Mouse (Mus musculus): ENCODE measurements around the gene Trp53tg5.

Gene Trp53tg5

DNA sequence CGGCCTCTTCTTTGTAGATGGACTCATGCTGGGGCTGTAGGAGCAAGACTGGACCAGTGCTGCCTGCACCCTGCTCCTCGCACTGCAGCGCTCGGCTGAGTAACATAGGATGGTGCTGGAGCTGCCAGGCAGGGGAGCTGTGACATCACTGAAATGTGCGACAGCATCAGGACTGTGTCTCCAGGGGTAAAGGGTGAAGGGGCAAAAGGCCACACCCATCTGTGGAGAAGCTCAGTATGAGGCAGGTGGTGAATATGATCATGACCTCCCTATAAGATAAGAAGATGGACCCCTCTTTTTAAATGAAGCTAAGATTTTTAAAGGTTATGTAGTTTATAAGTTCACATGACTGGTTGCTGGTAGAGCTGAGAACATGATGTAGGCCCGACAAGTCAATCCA, at the start of gene Trp53tg5:
Gene Trp53tg5, minus strand, starts transcription at position 101 of the 400 bp plus-strand sequence.
- DNase-seq (ENCODE audit: low spot score), result no peak

DNA sequence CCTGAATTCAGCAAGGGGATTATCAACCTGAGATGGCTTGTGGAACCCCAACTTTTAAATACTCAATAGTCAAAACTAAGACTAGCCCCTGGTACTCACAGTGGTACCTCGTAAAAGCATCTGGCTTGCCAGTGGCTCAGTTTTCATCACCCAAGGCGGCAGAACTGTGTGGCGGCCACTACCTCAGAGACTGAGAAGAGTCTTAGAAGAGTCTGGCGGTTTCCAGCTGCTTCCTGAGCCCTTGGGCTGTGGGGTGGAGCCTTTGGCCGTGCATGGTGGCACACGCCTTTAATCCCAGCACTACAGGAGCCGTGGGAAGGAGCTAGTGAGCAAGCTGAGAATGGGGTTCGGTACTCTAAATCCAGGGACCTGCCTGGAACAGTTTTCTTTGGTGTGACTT, 48.8 kb upstream of the Trp53tg5 start:
- no peak for DNase-seq (ENCODE audit: low spot score)

DNA sequence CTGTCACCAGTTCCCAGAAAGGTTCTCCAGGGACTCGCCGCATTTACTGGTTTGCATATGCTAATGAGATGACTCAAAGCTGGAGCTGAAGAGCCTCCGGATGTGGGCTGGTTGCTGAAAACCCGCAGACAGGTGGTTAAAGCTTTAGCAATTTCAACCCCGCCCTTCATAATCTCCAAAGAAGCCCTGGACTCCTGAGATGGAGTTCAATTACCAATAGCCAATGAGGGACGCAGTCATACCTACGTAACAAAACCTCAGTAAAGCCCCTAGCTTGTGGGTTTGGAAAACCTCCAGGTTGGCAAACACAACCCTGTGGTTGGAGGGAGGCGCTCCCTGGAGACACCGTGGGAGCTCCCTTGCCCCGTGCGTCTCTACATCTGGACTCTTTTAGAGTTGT, 48.3 kb upstream of the Trp53tg5 start:
- no peak for DNase-seq (ENCODE audit: low spot score)

DNA sequence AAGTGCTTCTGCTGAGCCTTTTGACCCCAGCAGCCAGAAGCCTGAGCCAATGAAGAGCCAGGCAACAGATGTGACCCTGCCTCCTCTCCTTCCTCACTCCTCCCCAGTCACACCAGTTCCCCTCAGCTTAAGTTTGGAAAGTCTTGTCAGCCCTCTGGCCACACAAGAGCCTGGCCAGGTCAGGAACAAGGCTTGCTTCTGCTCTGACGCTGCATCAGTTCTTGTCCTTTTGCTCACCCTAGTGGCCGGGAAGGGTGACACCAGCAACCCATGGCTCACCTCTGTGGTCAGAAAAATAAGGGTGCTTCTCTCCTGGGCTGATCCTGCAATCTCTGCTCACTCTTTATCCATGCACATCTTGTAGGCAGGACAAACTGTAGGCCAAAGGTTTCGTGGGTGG, 47.3 kb upstream of the Trp53tg5 start:
- no peak for DNase-seq (ENCODE audit: low spot score)

DNA sequence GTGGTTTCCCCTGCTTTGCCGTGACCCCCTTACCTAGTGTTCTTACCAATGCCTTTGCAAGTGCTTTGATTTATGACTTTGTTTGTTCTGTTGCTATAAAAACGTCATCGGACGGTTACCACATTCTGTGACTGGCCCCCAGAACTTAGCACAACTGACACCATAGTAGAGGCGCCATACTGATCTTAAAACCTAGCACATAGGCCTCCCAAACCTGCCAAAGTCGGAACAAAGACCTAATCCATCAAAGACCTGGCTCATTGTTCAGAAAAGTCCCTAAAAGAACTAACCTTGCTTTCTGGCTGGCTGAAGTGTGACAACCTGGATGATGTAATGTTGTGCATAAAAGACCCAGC, 45.6 kb upstream of the Trp53tg5 start:
- no peak for DNase-seq (ENCODE audit: low spot score)

DNA sequence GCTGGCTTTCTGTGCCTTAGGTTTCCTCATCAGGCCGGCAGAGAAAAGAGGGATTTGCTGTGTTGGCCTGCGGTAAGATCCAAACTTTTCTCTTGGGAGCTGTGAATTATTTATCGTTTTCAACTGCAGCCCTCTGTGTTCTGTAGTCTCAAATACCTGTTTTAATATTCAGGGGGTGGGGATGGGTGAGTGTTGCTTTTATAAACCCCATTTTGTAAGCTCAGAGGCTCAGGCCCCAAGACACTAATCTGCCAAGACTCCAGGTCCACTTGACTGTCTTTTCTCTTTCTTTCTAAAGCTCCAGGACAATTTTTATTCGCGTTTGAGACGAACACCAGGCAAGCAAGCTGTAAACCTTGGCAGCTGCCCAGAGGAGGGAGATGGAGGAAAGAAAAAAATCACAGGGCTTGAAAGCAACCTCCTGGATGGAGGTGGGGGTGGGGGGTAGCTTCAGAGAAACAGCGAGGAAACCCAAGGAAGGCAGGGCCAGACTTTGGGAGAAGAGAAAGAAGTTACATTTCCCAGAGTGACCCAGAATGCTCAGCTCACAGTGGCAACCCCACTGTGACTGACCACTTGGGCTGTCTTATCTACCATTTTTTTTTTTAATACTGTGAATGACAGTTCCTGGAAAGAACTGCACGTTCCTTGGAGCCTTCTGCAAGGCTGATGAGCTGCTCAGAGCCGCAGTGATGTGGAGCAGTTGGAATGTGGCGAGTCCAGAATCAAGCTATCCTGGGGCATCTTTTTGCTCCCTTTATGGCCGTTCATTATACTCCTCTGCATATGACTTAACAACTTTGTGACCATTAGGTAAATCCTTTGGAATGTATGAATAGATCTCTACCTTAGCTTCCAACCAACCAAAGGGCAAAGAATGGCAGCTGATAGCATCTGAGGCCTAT, 45.0 kb upstream of the Trp53tg5 start:
- no peak for DNase-seq (ENCODE audit: low spot score)

DNA sequence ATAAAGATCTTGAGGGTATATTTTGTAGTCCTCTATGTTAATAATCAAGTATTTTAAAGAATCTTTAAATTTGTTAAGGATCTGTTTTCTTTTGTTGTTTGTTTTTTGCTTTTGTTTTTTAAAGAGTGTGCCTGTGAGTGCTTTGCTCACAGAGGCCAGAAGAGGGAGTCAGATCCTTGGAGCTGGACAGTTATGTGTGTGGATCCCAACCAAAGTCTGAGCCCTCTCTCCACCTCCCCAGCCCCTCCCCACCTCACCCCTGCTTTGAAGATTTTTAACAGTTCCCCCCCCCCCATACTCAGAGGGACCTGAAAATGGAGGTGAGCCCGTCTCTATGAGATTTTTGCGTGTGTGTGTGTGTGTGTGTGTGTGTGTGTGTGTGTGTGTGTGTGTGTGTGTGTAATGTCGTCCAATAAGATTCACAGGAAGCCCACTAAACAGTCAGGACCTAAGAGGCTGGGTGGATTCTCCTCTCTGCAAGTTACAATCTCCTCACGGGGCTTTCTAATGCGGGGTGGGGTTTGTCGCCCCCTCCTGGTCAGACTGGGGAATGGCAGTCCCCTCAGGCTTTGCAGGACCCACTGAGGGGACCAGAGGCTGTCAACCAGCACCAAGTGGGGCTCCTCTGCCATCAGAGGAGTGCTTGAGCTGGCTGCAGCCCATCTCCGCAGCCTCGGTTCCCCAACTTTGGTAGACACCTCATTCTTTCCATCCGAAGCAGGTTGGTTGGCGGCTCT, 44.1 kb upstream of the Trp53tg5 start:
- peak; percentile 66 for DNase-seq (ENCODE audit: low spot score)

DNA sequence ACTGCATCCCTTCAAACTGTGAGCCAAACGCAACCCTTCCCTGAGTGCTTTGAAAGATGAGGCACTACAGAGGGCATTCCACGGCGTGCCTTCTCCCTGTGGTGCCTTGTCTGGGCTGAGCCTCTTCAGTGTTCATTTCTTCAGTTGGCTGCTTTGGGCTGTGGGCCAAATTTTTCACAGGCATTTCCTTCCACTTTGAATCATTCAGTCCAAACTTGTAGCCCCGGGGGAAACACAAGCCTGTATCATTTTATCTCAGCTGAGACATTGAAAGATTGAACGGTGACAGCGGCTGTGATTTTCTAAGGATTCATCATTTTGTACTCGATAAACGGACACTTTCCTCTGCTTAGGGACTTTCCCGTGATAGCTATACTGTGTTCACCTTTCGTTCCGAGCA, 43.1 kb upstream of the Trp53tg5 start:
- DNase-seq (ENCODE audit: low spot score), result no peak

DNA sequence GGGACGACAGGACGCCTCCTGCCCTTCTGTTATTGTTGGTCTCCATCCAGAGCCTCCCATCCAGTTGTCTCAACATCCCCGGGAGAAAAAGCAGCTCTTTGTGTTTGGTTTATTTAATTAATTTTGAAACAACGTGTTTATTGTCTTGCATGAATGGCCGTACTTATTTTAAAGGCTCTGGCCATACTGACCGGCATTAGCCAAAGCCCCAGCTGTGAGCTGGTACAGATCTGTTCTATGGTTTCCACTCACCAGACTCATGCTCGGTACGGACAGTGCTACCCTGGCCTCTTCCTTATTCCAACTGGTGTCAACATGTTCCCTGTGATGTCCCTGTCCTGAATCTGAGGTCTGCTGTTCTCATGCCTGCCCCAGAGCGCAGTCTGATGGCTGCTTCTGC, 42.4 kb upstream of the Trp53tg5 start:
- DNase-seq (ENCODE audit: low spot score), result no peak

DNA sequence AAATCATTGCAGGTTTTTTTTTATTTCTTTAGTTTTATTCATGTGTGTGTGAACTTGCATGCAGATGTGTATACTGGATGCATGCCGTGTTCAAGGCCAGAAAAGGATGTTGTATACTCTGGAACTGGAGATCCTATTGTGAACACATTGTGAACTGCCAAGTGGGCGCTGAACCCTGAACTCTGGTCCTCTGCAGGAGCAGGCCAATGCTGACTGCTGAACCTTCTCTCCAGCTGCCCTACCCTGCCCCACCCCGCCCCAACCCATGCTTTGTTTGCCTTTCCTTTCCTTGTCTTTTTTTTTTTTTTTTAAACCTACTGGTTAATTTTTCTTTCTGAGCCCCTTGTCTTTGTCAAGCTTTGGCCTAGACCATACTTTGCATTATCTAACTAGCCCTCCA, 41.4 kb upstream of the Trp53tg5 start:
- DNase-seq (ENCODE audit: low spot score), result no peak

DNA sequence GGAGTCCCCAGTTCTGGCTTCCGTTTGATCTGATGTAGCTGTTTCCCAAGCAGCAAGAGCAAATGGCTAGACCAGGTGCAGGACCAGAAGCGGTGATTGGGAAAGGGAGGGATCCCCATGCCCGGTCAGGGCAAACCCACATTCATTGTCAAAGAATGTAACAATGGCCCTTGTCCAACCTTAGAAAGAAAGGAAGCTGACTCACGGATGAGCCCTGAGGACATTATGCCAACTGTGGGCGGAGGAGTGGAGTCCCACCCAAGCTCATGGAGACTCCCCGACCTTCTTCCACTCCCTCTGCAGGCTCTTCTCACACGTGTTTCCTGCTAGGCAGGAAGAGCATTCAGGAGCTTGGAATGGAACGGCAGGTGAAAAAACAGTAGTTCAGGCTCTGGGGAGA, 39.9 kb upstream of the Trp53tg5 start:
- DNase-seq (ENCODE audit: low spot score), result peak; percentile 36

DNA sequence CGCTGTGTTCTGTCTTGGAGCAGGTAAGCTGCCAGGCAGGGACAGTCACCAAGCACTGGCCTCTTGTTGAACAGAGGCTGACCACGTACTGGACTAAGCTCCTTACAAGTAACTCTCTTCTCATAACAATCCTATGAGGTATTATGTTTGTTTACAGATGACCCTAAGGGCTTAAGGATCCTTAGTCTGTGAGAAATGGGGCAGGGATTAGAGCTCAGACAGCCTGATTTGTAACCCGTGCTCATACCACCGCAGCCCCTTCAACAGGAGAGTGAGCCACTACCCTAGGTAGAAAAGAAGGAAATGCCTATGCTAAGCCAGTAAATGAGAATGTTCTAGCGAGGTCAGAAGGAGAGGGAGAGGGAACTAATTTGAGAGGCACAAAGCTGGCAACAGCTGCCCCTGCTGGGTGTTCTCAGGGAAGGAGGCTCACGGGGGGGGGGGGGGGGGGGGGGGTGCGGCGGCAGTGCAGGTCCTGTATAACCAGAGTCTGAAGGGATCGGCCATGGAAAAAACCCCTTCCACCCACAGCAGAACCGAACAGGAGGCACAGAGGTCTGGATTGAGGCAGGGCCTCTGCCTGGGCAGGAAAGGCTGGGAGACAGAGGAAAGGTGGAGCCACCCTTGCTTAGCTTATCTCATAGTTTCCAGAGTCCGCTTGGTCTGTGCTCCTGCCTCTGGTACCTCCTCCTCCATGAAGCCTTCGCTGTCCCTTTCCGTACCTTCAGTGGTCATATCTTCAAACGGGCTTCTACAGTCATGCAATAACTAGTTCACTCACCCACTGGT, 38.8 kb upstream of the Trp53tg5 start:
- no peak for DNase-seq (ENCODE audit: low spot score)

DNA sequence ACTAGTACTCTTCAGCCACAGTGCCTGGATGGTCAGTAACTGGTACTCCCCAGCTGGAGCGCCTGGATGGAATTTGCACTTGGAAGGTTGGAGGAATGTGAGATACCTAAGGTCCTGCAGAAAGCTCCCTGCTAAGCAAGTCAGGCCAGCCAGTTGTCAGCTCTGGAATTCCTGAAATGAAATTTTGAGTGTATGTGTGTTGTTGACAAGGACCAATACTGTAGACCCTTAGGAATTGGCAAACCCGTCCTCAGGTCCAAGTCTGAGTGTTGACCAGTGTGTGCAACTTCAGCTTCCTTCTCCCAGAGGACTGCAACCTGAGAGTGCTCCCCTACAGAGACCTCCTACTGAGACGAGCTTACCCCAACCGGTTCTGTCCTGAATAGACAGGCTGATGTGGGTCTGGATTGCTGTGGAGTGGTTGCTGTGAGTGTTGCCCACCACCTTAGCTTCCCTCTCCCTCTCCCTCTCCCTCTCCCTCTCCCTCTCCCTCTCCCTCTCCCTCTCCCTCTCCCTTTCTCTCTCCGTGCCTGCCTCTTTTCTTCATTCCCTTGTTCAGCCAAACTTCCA, 37.2 kb upstream of the Trp53tg5 start:
- DNase-seq (ENCODE audit: low spot score), result no peak

DNA sequence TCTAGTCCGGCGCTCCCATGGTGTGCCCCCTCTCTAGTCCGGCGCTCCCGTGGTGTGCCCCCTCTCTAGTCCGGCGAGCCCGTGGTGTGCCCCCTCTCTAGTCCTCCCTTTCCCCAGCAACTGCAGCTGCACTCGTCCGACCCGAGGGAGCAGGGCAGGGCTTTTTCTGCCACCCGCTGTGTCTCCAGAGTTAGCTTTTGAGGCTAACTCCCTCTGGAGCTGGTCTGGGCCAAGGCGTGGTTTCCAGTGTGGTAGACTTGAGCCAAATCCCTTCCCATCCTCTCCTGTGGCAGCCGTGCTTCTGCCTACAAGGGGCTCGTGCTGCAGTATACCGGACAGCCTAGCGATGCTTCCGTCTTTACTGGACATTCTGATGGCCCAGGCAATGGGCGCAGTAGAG, 34.3 kb upstream of the Trp53tg5 start:
- no peak for DNase-seq (ENCODE audit: low spot score)

DNA sequence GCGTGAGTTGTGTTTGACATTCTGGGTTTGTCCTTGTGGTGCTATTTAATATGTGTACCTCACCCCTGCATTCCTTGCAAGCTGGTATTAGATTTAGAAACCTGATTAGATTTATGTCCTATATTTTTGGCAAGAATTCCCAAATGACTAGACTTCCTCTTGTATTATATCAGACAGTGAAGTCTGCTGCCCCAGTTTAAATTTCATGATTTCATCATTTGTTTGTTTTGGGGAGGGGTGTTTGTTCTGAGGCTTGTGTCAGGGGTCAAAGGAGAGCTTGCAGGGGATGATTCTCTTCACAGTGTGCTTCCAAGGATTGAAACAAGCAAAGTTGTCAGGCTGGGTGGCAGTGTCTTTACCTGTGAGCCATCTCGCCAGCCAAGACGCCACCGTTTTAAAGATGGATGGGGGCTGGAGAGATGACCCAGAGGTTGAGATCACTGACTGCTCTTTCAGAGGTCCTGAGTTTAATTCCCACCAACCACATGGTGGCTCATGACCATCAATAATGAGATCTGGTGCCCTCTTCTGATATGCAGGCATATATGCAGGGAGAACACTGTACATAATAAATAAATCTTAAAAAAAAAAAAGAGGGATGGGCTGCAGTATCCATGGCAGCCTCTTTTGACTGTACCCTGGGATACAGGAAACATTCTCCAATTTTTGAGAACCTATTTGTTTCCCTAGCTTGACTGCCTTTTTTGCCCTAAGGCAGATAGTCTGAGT, 32.3 kb upstream of the Trp53tg5 start:
- no peak for DNase-seq (ENCODE audit: low spot score)

DNA sequence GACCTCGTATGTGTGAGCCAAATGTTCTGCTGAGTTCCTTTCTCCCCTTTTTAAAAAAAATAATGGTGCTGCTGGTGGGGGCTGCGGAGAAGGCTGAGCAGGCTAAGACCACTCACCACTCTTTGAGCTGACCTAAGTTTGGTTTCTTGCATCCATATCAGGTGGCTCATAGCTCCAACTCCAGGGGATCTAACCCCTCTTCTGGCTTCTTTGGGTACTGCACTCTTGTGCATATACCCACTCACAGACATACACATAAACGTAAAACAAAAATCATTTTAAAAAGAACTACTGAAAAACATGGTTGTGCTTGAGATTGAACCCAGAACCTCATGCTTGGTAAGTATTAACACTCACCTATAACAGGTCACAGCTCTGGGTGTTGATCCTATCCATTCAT, 31.4 kb upstream of the Trp53tg5 start:
- no peak for DNase-seq (ENCODE audit: low spot score)

DNA sequence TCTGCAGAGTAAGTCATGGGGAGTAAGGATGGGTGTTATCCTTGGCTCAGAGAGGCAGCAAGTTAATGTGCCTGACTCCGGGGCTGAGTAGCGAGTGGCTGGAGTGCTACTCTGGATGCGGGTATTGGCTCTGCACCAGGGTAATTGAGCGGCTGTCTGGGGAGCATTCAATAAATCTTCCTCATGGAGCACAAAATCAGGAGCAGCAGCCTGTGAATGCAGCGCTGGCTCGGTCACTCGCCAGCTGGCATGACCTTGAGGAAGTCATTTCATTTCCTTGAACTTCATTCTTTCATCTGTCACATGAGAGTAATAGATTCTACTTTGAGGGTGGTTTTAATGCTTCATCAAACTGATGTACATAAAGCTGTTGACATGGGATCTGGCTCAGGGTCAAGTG, 27.0 kb upstream of the Trp53tg5 start:
- no peak for DNase-seq (ENCODE audit: low spot score)

DNA sequence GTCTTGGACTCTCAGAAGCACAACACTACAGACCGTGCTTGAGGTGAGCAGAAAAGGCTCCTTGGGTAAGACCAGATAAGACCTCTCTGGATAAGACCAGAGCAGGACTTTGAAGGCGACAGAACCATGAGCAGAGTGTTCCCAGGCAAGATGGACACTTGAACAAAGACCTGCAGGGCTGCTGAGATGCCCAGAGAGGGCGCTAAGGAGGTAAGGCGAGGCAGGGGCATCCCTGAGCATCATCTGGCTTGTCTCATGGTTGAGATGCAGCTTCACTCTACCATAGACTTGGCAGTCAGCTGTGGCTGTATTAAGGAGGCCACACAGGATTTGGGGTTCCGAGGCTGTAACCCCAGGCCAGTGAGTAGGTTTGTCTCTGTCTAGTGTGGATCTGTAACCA, 25.8 kb upstream of the Trp53tg5 start:
- DNase-seq (ENCODE audit: low spot score), result no peak

DNA sequence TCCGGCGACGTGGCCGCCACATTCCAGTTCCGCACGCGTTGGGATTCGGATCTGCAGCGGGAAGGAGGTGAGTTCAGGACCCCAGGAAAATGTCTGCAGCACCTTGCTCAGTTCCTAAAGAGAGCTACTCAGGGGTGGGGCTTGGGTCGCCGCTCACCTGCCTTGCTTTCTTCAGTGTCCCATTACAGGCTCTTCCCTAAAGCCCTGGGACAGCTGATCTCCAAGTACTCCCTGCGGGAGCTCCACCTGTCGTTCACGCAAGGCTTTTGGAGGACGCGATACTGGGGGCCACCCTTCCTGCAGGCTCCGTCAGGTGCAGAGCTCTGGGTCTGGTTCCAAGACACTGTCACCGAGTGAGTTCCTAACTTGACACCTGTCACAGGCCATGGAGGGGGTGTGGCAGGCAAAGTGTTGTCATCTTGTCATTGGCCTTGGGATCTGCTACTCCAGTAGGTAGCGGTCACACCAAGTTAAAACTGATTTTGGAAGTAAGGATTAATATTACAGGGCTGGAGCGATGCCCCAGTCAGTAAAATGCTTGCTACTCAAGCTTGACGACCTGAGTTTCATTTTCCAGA, 24.3 kb upstream of the Trp53tg5 start:
- DNase-seq (ENCODE audit: low spot score), result no peak

DNA sequence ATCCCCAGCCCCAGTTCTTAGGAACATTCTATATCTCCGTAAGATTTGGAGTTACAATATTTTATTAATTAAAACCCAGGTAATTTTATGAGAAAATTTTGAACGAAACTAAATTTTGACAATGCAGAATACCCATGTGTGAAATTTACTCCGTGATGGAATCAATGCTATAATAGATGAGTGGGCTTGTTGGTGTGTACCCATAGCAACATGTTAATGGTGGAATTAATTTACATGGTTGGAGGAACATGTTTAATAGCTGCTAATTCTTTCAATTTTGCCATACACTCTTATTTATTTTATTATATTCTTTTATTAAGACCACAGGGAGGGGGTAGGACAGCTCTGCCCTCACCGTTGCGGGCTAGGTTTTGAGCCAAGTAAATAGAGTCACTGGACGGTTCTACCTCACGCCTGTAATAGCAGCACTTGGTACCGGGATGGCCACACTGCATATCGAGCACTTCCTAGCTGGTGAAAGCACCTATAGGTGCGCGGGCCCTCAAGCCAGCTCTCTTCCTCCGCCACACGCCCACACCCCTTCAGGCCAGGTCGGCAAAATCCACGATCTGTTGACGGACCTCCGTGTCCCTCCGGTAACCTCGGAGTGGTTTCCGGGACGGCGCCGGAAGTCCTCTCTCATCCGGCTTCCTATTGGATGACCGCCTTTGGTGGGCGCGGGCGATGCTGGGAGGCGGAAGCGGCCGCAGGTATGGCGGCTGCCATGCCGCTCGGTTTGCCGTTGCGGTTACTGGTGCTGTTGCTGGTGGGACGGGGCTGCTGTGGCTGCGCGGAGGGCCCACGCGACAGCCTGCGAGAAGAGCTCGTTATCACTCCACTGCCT, 23.5 kb upstream of the Trp53tg5 start, which contains the start of gene Pigt:
Gene Pigt, plus strand, starts transcription at position 674 of the 844 bp plus-strand sequence.
- peak; percentile 85 for DNase-seq (ENCODE audit: low spot score)

All from urinary bladder, postnatal 25 days (tissue).